Mouse (Mus musculus) hindbrain, postnatal 0 days (tissue): Measurements from ENCODE around the gene Ankfn1. TPM values are rescaled to one million over a fixed set of nuclear protein-coding genes. Genes with fewer than 3 reads are reported as not detected.

Experiments used
- ATAC-seq: fragments of 200-750 bp; cut with Nextera tagmentation; 2 replicates; pipeline ENCODE4 v1.8.0; 2017; ENCODE audit warnings: mild to moderate bottlenecking, moderate TSS enrichment, moderate library complexity
- DNase-seq: peaks from one replicate; pipeline ENCODE4 v3.0.0-alpha.2; 2015; ENCODE audit warnings: low spot score
- H3K27ac ChIP-seq: fragments of 300-500 bp; sonication (generic); 2 replicates; pipeline ENCODE4 v1.5.1; 2014; ENCODE audit warnings: mild to moderate bottlenecking
- H3K27me3 ChIP-seq: fragments of 300-500 bp; sonication (generic); 2 replicates; pipeline ENCODE4 v1.6.1; 2014; ENCODE audit warnings: low read length, mixed read lengths; ENCODE audit not compliant: insufficient read depth
- H3K36me3 ChIP-seq: fragments of 300-500 bp; sonication (generic); 2 replicates; pipeline ENCODE4 v1.6.1; 2014; ENCODE audit warnings: low read length, mixed read lengths; ENCODE audit not compliant: insufficient read depth
- H3K4me1 ChIP-seq: fragments of 300-500 bp; sonication (generic); 2 replicates; pipeline ENCODE4 v1.6.1; 2014; ENCODE audit warnings: antibody characterized with exemption, low read length, mixed read lengths; ENCODE audit not compliant: insufficient read depth
- H3K4me2 ChIP-seq: fragments of 300-500 bp; sonication (generic); 2 replicates; pipeline ENCODE4 v1.6.1; 2014; ENCODE audit warnings: low read depth, mild to moderate bottlenecking, low read length, moderate library complexity, mixed read lengths
- H3K4me3 ChIP-seq: fragments of 300-500 bp; sonication (generic); 2 replicates; pipeline ENCODE4 v1.5.1; 2014; ENCODE audit warnings: low read length
- H3K9ac ChIP-seq: fragments of 300-500 bp; sonication (generic); replicated peaks from 2 replicates; pipeline ENCODE4 v1.6.1; 2014; ENCODE audit warnings: mild to moderate bottlenecking, low read length, moderate library complexity, mixed read lengths
- H3K9me3 ChIP-seq: fragments of 300-500 bp; sonication (generic); 2 replicates; pipeline ENCODE4 v1.6.1; 2016; ENCODE audit warnings: low read length, mixed read lengths
- CTCF ChIP-seq: IDR thresholded peaks from 2 replicates; pipeline ENCODE4 v1.5.1; 2016; ENCODE audit warnings: antibody characterized with exemption, control low read depth, low read depth
- WGBS: fragments of 180-500 bp; shearing (Covaris S2); extraction: QIAGEN DNeasy Blood & Tissue Kit; methylation state at CpG from one replicate; pipeline ENCODE4 v1.1.7; 2014; 5-methylcytosine and 5-hydroxymethylcytosine counted together
- polyA plus RNA-seq: library from polyadenylated mRNA; unstranded; fragments of >200 nt; fragmentation: Nextera tagmentation; extraction: Ambion mirVana; gene quantifications from 2 replicates; pipeline ENCODE4 v1.2.1, GENCODE M21; 2015
- total RNA-seq: library from RNA; depleted of rRNA; stranded (reverse); fragments of >200 nt; gene quantifications from 2 replicates; pipeline ENCODE4 v1.2.3, GENCODE M21; 2014

Gene Ankfn1
- total and polyA plus RNA-seq, 2 experiments from 2014 or later: 3.0 to 17.6 TPM

DNA sequence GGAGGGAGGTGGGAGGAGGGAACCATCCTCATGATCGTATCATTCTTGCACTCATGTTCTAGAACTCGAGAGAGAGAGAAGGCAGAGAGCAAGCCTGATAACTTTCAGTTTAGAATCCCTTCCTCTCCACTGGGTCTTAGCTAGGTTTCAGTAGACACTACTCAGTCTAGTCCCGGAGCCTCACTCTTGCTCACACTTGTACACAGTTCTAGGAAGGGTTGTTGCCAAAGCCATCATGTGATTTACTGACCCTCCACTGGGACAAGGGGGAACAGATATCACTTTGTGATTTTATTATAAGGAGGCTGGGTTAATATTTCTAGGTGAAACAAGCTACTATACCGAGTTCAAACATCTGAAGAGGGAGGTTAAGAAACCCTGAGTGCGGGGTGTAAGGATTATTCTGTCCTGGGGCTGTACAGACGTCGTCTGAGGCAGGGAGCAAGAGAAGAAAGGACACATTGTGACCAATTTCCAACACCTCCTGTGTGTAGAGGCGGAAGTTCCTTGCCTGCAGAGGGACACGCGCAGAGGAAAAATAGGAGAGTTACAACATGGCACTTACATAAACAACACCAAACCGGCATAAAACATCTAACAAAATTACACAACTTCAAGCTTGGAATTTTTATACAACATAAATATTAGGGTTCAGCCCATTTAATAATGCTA lies 356.6 kb downstream of the Ankfn1 start:
- Histone ChIP-seq H3K9ac (no peak overlapping the region), H3K4me3 (no peak overlapping the region), H3K27ac (no peak overlapping the region), H3K4me2 (no peak overlapping the region), H3K9me3 (no peaks in the 10 kb centered on the region), H3K27me3 (no peaks in the 10 kb centered on the region), H3K36me3 (no peaks in the 10 kb centered on the region), H3K4me1 (no peaks in the 10 kb centered on the region)
- DNase-seq: no peak
- 75% methylated on average over 11 of the region's 11 CpGs for WGBS
- TF ChIP-seq CTCF: no peak
- ATAC-seq: no peak

DNA sequence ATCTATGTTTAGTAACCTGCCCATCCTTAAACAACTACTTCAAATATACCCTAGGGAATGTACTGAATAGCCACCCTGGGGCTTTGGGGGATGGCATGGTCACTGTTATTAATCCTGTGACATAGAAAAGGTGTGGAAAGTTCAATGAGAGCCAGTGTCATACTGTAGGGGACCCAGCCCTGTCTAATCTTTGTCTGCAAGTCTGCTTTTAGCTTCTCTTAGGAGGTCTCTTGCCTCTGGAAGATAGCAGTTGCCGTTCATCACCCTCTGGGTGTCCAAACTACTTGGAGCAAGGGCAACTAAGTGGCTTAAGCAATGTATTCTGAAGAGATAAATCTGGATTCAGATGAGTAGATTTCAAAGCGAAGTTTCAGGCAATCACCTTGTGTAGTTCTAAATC lies 357.6 kb downstream of the Ankfn1 start:
- H3K9ac ChIP-seq: no peak overlapping the region
- no peak for ATAC-seq
- no peaks in the 10 kb centered on the region for H3K4me1 ChIP-seq
- TF ChIP-seq CTCF: no peak
- H3K4me2 ChIP-seq: no peak overlapping the region
- 93% methylated on average over 2 of the region's 2 CpGs for WGBS
- no peaks in the 10 kb centered on the region for H3K36me3 ChIP-seq
- H3K9me3 ChIP-seq: no peaks in the 10 kb centered on the region
- H3K4me3 ChIP-seq: no peak overlapping the region
- DNase-seq: no peak
- H3K27ac ChIP-seq: no peak overlapping the region
- H3K27me3 ChIP-seq: no peaks in the 10 kb centered on the region

DNA sequence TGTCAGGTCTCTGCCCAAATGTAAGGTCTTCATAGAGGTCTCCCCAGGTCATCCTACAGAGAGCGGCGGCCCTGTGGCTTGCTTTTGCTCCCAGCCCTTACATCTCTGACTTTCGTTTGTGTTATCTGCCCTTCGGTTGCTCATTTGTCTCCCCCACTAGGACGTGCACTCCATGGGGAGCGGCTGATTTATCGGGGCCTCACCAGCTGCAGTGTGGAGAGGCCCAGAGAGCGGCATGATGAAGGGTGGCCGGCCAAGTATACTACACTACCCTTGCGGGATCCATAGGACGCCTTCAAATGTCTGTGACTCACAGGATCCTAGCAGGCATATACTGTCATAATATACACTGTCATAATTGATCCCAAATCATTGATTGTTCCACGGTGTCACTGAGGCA lies 358.8 kb downstream of the Ankfn1 start:
- no peak for TF ChIP-seq CTCF
- Histone ChIP-seq H3K4me3 (no peak overlapping the region), H3K9me3 (no peaks in the 10 kb centered on the region), H3K27me3 (no peaks in the 10 kb centered on the region), H3K27ac (no peak overlapping the region), H3K9ac (no peak overlapping the region), H3K4me2 (no peak overlapping the region), H3K4me1 (no peaks in the 10 kb centered on the region), H3K36me3 (no peaks in the 10 kb centered on the region)
- WGBS: 73% methylated on average over 12 of the region's 12 CpGs
- DNase-seq (no peak), ATAC-seq (no peak)

DNA sequence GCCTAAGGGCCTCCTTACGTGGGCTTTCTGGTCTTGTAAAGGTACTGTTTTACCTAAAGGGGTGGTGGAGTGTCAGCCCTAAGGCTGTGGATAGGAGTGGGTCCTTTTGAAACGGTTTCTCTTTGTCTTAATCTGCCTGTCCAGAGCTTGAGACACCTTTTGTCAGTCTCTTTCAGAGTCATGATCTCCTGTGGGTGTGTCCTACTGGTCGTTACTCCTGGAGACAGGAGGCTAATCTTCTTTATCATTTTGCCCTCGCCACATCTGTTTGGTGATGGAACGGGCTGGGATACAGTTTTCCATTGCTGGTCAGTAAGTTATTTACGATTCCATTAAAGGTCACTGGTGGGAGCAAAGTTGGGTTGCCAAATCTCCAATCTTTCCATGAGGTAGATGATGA lies 360.7 kb downstream of the Ankfn1 start:
- TF ChIP-seq CTCF: no peak
- Histone ChIP-seq H3K9me3 (no peaks in the 10 kb centered on the region), H3K4me2 (no peak overlapping the region), H3K4me3 (no peak overlapping the region), H3K27me3 (no peaks in the 10 kb centered on the region), H3K36me3 (no peaks in the 10 kb centered on the region), H3K4me1 (no peaks in the 10 kb centered on the region), H3K9ac (no peak overlapping the region), H3K27ac (no peak overlapping the region)
- ATAC-seq (no peak), DNase-seq (no peak)
- WGBS: 80% methylated on average over 6 of the region's 6 CpGs

DNA sequence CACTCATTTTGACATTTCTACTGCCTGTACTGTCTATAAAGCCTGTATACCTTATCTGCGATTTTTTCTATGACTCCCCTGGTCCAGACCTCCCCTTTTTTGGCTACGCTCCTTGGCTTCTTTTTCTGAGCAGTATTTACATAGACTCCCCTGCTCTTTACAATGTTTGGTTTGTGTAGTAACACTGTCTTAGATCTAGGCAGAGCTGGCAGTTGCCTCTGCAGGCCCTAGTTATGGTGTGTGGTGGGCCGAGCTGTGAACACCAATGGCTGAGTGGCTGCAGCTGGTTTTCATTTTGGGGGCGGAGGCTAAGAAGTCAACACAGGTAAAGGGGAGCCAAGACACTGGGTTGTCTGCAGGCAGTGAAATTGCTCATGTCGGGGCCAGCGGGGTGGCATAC lies 368.7 kb downstream of the Ankfn1 start:
- no peaks in the 10 kb centered on the region for H3K9me3 ChIP-seq
- no peak overlapping the region for H3K4me2 ChIP-seq
- H3K4me3 ChIP-seq: no peak overlapping the region
- no peak overlapping the region for H3K27ac ChIP-seq
- no peaks in the 10 kb centered on the region for H3K36me3 ChIP-seq
- H3K27me3 ChIP-seq: no peaks in the 10 kb centered on the region
- TF ChIP-seq CTCF: no peak
- H3K4me1 ChIP-seq: no peaks in the 10 kb centered on the region
- H3K9ac ChIP-seq: no peak overlapping the region
- ATAC-seq: no peak
- no peak for DNase-seq
- 92% methylated on average over 6 of the region's 6 CpGs for WGBS

DNA sequence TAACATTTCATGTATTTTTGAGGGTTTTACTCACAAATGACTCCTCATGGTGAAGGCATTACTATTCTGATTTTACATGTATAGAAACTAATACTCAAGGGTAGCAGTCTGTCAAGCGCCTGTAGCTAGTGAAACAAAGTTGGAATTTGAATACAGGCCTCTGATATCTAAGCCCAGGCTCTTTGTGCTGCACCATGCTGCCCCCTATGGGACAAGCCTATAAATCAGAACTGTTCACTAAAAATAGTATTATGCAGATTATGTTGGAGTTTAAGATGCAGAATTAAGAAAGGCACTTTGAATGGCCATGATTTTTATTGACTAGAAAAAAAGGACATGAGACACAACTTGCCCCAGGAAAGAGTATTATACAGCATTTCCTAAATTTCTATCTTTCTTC lies 373.0 kb downstream of the Ankfn1 start:
- H3K4me1 ChIP-seq: no peaks in the 10 kb centered on the region
- no peak for DNase-seq
- H3K9ac ChIP-seq: no peak overlapping the region
- H3K27ac ChIP-seq: no peak overlapping the region
- H3K9me3 ChIP-seq: no peaks in the 10 kb centered on the region
- no peak overlapping the region for H3K4me2 ChIP-seq
- WGBS: 76% methylated on average over 1 of the region's 1 CpGs
- no peak overlapping the region for H3K4me3 ChIP-seq
- H3K27me3 ChIP-seq: no peaks in the 10 kb centered on the region
- ATAC-seq: no peak
- TF ChIP-seq CTCF: peak; percentile 19
- no peaks in the 10 kb centered on the region for H3K36me3 ChIP-seq

DNA sequence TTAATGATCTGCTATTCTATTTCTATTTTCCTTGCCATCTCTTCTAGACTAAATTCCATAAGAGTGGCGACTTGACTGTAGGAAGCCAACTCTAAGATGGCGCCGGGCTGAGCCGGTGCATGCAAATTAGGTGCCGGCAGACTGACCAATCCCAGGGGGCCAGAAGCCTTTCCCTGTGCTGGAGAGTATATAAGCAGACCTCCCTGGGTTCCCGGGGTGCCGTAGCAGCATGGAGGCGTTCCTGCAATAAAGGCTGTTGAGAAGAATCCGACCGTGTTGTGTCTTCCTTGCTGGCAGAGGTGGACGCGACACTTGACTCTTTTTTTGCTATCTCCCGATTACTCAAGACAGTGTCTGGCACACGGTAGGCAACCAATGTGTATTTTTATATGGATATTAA lies 374.0 kb downstream of the Ankfn1 start:
- no peak overlapping the region for H3K27ac ChIP-seq
- no peaks in the 10 kb centered on the region for H3K36me3 ChIP-seq
- no peak overlapping the region for H3K4me3 ChIP-seq
- H3K9me3 ChIP-seq: no peaks in the 10 kb centered on the region
- DNase-seq: no peak
- H3K27me3 ChIP-seq: no peaks in the 10 kb centered on the region
- no peak for ATAC-seq
- TF ChIP-seq CTCF: no peak
- WGBS: 89% methylated on average over 14 of the region's 14 CpGs
- no peaks in the 10 kb centered on the region for H3K4me1 ChIP-seq
- H3K9ac ChIP-seq: no peak overlapping the region
- H3K4me2 ChIP-seq: no peak overlapping the region
